Mouse (Mus musculus): ENCODE measurements around the gene Gm4969. TPM values are rescaled to one million over a fixed set of nuclear protein-coding genes. Genes with fewer than 3 reads are reported as not detected.

The Gm4969 gene
- polyA plus RNA-seq, 1 experiment from 2014 or later = 9.5 TPM

GRCm38 (mm10) chr7:19093174-19093521, 25.0 kb downstream of the Gm4969 start:
- H3K4me1 ChIP-seq (ENCODE audit: control insufficient read depth, insufficient read depth, low read length) = peaks cover 28% of the 10 kb centered on the region
- peak; percentile 2; the same call in 1 of the 2 replicates for ATAC-seq

GRCm38 (mm10) chr7:19092381-19093173, 25.6 kb downstream of the Gm4969 start:
- peak; percentile 50 for ATAC-seq
- H3K4me1 ChIP-seq (ENCODE audit: control insufficient read depth, insufficient read depth, low read length) = peaks cover 28% of the 10 kb centered on the region

More at GRCm38 (mm10) chr7:19093174-19093521, 25.0 kb downstream of the Gm4969 start:
- Histone ChIP-seq H3K4me2 (ENCODE audit: low read length) (peak overlapping the region; percentile 98), H3K9ac (ENCODE audit: low read depth, low read length) (no peak overlapping the region), H3K27me3 (ENCODE audit: control insufficient read depth, insufficient read depth, low read depth, low read length) (peaks cover 24% of the 10 kb centered on the region), H3K36me3 (ENCODE audit: control insufficient read depth, insufficient read depth, low read length) (peaks cover 16% of the 10 kb centered on the region; the same call in 1 of the 2 replicates), H3K4me3 (ENCODE audit: low read depth, low read length) (peak overlapping the region; percentile 52; the same call in 1 of the 2 replicates), H3K27ac (ENCODE audit: low read length) (no peak overlapping the region; the same call in 1 of the 2 replicates), H3K9me3 (replicated peaks; ENCODE audit: control insufficient read depth, low read length, poor library complexity, severe bottlenecking) (no peaks in the 10 kb centered on the region)
- under 1% methylated on average over 10 of the region's 15 CpGs for WGBS

GRCm38 (mm10) chr7:19091913-19092312, 26.3 kb downstream of the Gm4969 start:
- Histone ChIP-seq H3K4me1 (ENCODE audit: control insufficient read depth, insufficient read depth, low read length) (peaks cover 28% of the 10 kb centered on the region), H3K4me3 (ENCODE audit: low read depth, low read length) (no peak overlapping the region), H3K9me3 (replicated peaks; ENCODE audit: control insufficient read depth, low read length, poor library complexity, severe bottlenecking) (no peaks in the 10 kb centered on the region), H3K27me3 (ENCODE audit: control insufficient read depth, insufficient read depth, low read depth, low read length) (peaks cover 24% of the 10 kb centered on the region), H3K4me2 (ENCODE audit: low read length) (no peak overlapping the region), H3K9ac (ENCODE audit: low read depth, low read length) (0 out of 2 replicates have a peak overlapping the region, but pooled peaks have one; percentile 7), H3K27ac (ENCODE audit: low read length) (no peak overlapping the region), H3K36me3 (ENCODE audit: control insufficient read depth, insufficient read depth, low read length) (peaks cover 16% of the 10 kb centered on the region; the same call in 1 of the 2 replicates)
- WGBS = 27% methylated on average over 8 of the region's 17 CpGs
- ATAC-seq = no peak

More at GRCm38 (mm10) chr7:19092381-19093173, 25.6 kb downstream of the Gm4969 start:
- Histone ChIP-seq H3K9ac (ENCODE audit: low read depth, low read length) (no peak overlapping the region), H3K27me3 (ENCODE audit: control insufficient read depth, insufficient read depth, low read depth, low read length) (peaks cover 24% of the 10 kb centered on the region), H3K27ac (ENCODE audit: low read length) (no peak overlapping the region), H3K9me3 (replicated peaks; ENCODE audit: control insufficient read depth, low read length, poor library complexity, severe bottlenecking) (no peaks in the 10 kb centered on the region), H3K36me3 (ENCODE audit: control insufficient read depth, insufficient read depth, low read length) (peaks cover 16% of the 10 kb centered on the region; the same call in 1 of the 2 replicates), H3K4me3 (ENCODE audit: low read depth, low read length) (no peak overlapping the region), H3K4me2 (ENCODE audit: low read length) (peak overlapping the region; percentile 98; the same call in 1 of the 2 replicates)
- 7% methylated on average over 38 of the region's 38 CpGs for WGBS

- peaks cover 16% of the 10 kb centered on the region; the same call in 1 of the 2 replicates for H3K36me3 ChIP-seq (ENCODE audit: control insufficient read depth, insufficient read depth, low read length)
- no peak overlapping the region for H3K4me3 ChIP-seq (ENCODE audit: low read depth, low read length)
- no peaks in the 10 kb centered on the region for H3K9me3 ChIP-seq (replicated peaks; ENCODE audit: control insufficient read depth, low read length, poor library complexity, severe bottlenecking)
- ATAC-seq = no peak
- H3K4me2 ChIP-seq (ENCODE audit: low read length) = no peak overlapping the region
- 35% methylated on average over 10 of the region's 10 CpGs for WGBS
- no peak overlapping the region for H3K9ac ChIP-seq (ENCODE audit: low read depth, low read length)
- H3K4me1 ChIP-seq (ENCODE audit: control insufficient read depth, insufficient read depth, low read length) = peaks cover 8% of the 10 kb centered on the region
- no peak overlapping the region for H3K27ac ChIP-seq (ENCODE audit: low read length)
- H3K27me3 ChIP-seq (ENCODE audit: control insufficient read depth, insufficient read depth, low read depth, low read length) = peaks cover 10% of the 10 kb centered on the region; the same call in 1 of the 2 replicates
Observed at GRCm38 (mm10) chr7:19088813-19089212, 29.4 kb downstream of the Gm4969 start.

GRCm38 (mm10) chr7:19086760-19087159, 31.4 kb downstream of the Gm4969 start:
- H3K4me2 ChIP-seq (ENCODE audit: low read length) = no peak overlapping the region
- peaks cover 19% of the 10 kb centered on the region for H3K36me3 ChIP-seq (ENCODE audit: control insufficient read depth, insufficient read depth, low read length)
- H3K9me3 ChIP-seq (replicated peaks; ENCODE audit: control insufficient read depth, low read length, poor library complexity, severe bottlenecking) = no peaks in the 10 kb centered on the region
- no peak overlapping the region for H3K9ac ChIP-seq (ENCODE audit: low read depth, low read length)
- 62% methylated on average over 18 of the region's 18 CpGs for WGBS
- H3K27me3 ChIP-seq (ENCODE audit: control insufficient read depth, insufficient read depth, low read depth, low read length) = peaks cover 10% of the 10 kb centered on the region; the same call in 1 of the 2 replicates
- ATAC-seq = no peak
- no peaks in the 10 kb centered on the region for H3K4me1 ChIP-seq (ENCODE audit: control insufficient read depth, insufficient read depth, low read length)
- H3K4me3 ChIP-seq (ENCODE audit: low read depth, low read length) = no peak overlapping the region
- no peak overlapping the region for H3K27ac ChIP-seq (ENCODE audit: low read length)

- peaks cover 21% of the 10 kb centered on the region for H3K36me3 ChIP-seq (ENCODE audit: control insufficient read depth, insufficient read depth, low read length)
- H3K9me3 ChIP-seq (replicated peaks; ENCODE audit: control insufficient read depth, low read length, poor library complexity, severe bottlenecking) = no peaks in the 10 kb centered on the region
- peaks cover 4% of the 10 kb centered on the region; the same call in 1 of the 2 replicates for H3K27me3 ChIP-seq (ENCODE audit: control insufficient read depth, insufficient read depth, low read depth, low read length)
- no peaks in the 10 kb centered on the region for H3K4me1 ChIP-seq (ENCODE audit: control insufficient read depth, insufficient read depth, low read length)
- H3K4me2 ChIP-seq (ENCODE audit: low read length) = no peak overlapping the region
- WGBS = 17% methylated on average over 14 of the region's 14 CpGs
- no peak overlapping the region for H3K9ac ChIP-seq (ENCODE audit: low read depth, low read length)
- H3K4me3 ChIP-seq (ENCODE audit: low read depth, low read length) = no peak overlapping the region
- ATAC-seq = no peak
- no peak overlapping the region for H3K27ac ChIP-seq (ENCODE audit: low read length)
Observed at GRCm38 (mm10) chr7:19086042-19086441, 32.1 kb downstream of the Gm4969 start.

- no peak for ATAC-seq
- Histone ChIP-seq H3K4me1 (ENCODE audit: control insufficient read depth, insufficient read depth, low read length) (no peaks in the 10 kb centered on the region), H3K27me3 (ENCODE audit: control insufficient read depth, insufficient read depth, low read depth, low read length) (no peaks in the 10 kb centered on the region), H3K9me3 (replicated peaks; ENCODE audit: control insufficient read depth, low read length, poor library complexity, severe bottlenecking) (no peaks in the 10 kb centered on the region), H3K36me3 (ENCODE audit: control insufficient read depth, insufficient read depth, low read length) (peaks cover 26% of the 10 kb centered on the region), H3K4me3 (ENCODE audit: low read depth, low read length) (no peak overlapping the region), H3K4me2 (ENCODE audit: low read length) (no peak overlapping the region), H3K27ac (ENCODE audit: low read length) (no peak overlapping the region), H3K9ac (ENCODE audit: low read depth, low read length) (no peak overlapping the region)
- 14% methylated on average over 6 of the region's 6 CpGs for WGBS
Observed at GRCm38 (mm10) chr7:19085495-19085894, 32.7 kb downstream of the Gm4969 start.

GRCm38 (mm10) chr7:19084921-19085473, 33.2 kb downstream of the Gm4969 start:
- no peak overlapping the region for H3K9ac ChIP-seq (ENCODE audit: low read depth, low read length)
- H3K9me3 ChIP-seq (replicated peaks; ENCODE audit: control insufficient read depth, low read length, poor library complexity, severe bottlenecking) = no peaks in the 10 kb centered on the region
- WGBS = 24% methylated on average over 9 of the region's 9 CpGs
- no peaks in the 10 kb centered on the region for H3K27me3 ChIP-seq (ENCODE audit: control insufficient read depth, insufficient read depth, low read depth, low read length)
- no peak overlapping the region for H3K4me3 ChIP-seq (ENCODE audit: low read depth, low read length)
- H3K36me3 ChIP-seq (ENCODE audit: control insufficient read depth, insufficient read depth, low read length) = peaks cover 28% of the 10 kb centered on the region
- H3K27ac ChIP-seq (ENCODE audit: low read length) = no peak overlapping the region
- no peaks in the 10 kb centered on the region for H3K4me1 ChIP-seq (ENCODE audit: control insufficient read depth, insufficient read depth, low read length)
- no peak overlapping the region for H3K4me2 ChIP-seq (ENCODE audit: low read length)
- ATAC-seq = no peak

- Histone ChIP-seq H3K36me3 (ENCODE audit: control insufficient read depth, insufficient read depth, low read length) (peaks cover 28% of the 10 kb centered on the region), H3K27ac (ENCODE audit: low read length) (no peak overlapping the region), H3K27me3 (ENCODE audit: control insufficient read depth, insufficient read depth, low read depth, low read length) (no peaks in the 10 kb centered on the region), H3K4me2 (ENCODE audit: low read length) (no peak overlapping the region), H3K4me3 (ENCODE audit: low read depth, low read length) (no peak overlapping the region), H3K9ac (ENCODE audit: low read depth, low read length) (no peak overlapping the region), H3K9me3 (replicated peaks; ENCODE audit: control insufficient read depth, low read length, poor library complexity, severe bottlenecking) (no peaks in the 10 kb centered on the region), H3K4me1 (ENCODE audit: control insufficient read depth, insufficient read depth, low read length) (no peaks in the 10 kb centered on the region)
- WGBS = 83% methylated on average over 6 of the region's 6 CpGs
- no peak for ATAC-seq
Observed at GRCm38 (mm10) chr7:19084277-19084771, 33.8 kb downstream of the Gm4969 start.
